Mouse (Mus musculus) adrenal gland, postnatal 0 days (tissue): ENCODE measurements around the gene Lce3a. TPM values are rescaled to one million over a fixed set of nuclear protein-coding genes. Genes with fewer than 3 reads are reported as not detected.

ENCODE experiments used
- polyA plus RNA-seq: library from polyadenylated mRNA; unstranded; fragments of >200 nt; fragmentation: Nextera tagmentation; extraction: Ambion mirVana; gene quantifications from 2 replicates; pipeline ENCODE4 v1.2.1, GENCODE M21; 2015

Lce3a gene
- 1.8 TPM in 1 of 2 replicates, not detected in the other for polyA plus RNA-seq

GRCm38 (mm10) chr3:92926130-92926529 lies at the start of gene Lce3a:
Gene Lce3a (minus strand): TSS chr3:92926230.

GRCm38 (mm10) chr3:92966761-92967160 lies 40.7 kb upstream of the Lce3a start, which contains the start of gene Lce3e:
Gene Lce3e (plus strand): TSS chr3:92967061.

GRCm38 (mm10) chr3:92957090-92957489 lies 31.1 kb upstream of the Lce3a start, which contains the start of gene Lce3d:
Gene Lce3d (plus strand): TSS chr3:92957390.

GRCm38 (mm10) chr3:92944186-92944585 lies 18.2 kb upstream of the Lce3a start, which contains the start of gene Lce3c:
Gene Lce3c (plus strand): TSS chr3:92944486.

GRCm38 (mm10) chr3:92932679-92933078 lies 6.6 kb upstream of the Lce3a start, which contains the start of gene Lce3b:
Gene Lce3b (plus strand): TSS chr3:92932979.

Other genes with a start within 250 kb of the Lce3a start
- gene Lce1c, start 247.0 kb downstream of the Lce3a start, polyA plus RNA-seq, result 2.4 TPM in 1 of 2 replicates, not detected in the other
- 0.91 TPM in 1 of 2 replicates, not detected in the other for gene Lce1d, start 239.0 kb downstream of the Lce3a start, polyA plus RNA-seq
- gene Lce1e, start 217.2 kb downstream of the Lce3a start, polyA plus RNA-seq, result 1.1 TPM in 1 of 2 replicates, not detected in the other
- 1.1 TPM in 1 of 2 replicates, not detected in the other for gene Lce1f, start 205.9 kb downstream of the Lce3a start, polyA plus RNA-seq
- gene Gm38119, start 187.1 kb downstream of the Lce3a start, polyA plus RNA-seq, result not detected in 2 replicates
- not detected in 2 replicates for gene Lce1g, start 173.9 kb downstream of the Lce3a start, polyA plus RNA-seq
- gene Lce1h, start 161.2 kb downstream of the Lce3a start, polyA plus RNA-seq, result 0.93 TPM in 1 of 2 replicates, not detected in the other
- gene Lce1i, start 147.3 kb downstream of the Lce3a start, polyA plus RNA-seq, result not detected in 2 replicates
- gene Lce1j, start 135.7 kb downstream of the Lce3a start, polyA plus RNA-seq, result 0.61 TPM in 1 of 2 replicates, not detected in the other
- not detected in 2 replicates for gene Lce1k, start 118.3 kb downstream of the Lce3a start, polyA plus RNA-seq
- 0.09 TPM in 1 of 2 replicates, not detected in the other for gene Kprp, start 99.0 kb downstream of the Lce3a start, polyA plus RNA-seq
- gene Lce1l, start 74.9 kb downstream of the Lce3a start, polyA plus RNA-seq, result 1.2 TPM in 1 of 2 replicates, not detected in the other
- gene 2310050C09Rik, start 56.0 kb downstream of the Lce3a start, polyA plus RNA-seq, result 0.24 TPM in 1 of 2 replicates, not detected in the other
- 1.2 TPM in 1 of 2 replicates, not detected in the other for gene Lce3b, start 6.7 kb upstream of the Lce3a start, polyA plus RNA-seq
- gene Lce3c, start 18.3 kb upstream of the Lce3a start, polyA plus RNA-seq, result 5.1 TPM in 1 of 2 replicates, not detected in the other
- gene Lce3d, start 31.2 kb upstream of the Lce3a start, polyA plus RNA-seq, result not detected in 2 replicates
- gene Lce3e, start 40.8 kb upstream of the Lce3a start, polyA plus RNA-seq, result 2.8 TPM in 1 of 2 replicates, not detected in the other
- 0.76 and 3.7 TPM in 2 replicates for gene Lce3f, start 66.0 kb upstream of the Lce3a start, polyA plus RNA-seq
- gene Crct1, start 89.5 kb upstream of the Lce3a start, polyA plus RNA-seq, result 5.8 TPM in 1 of 2 replicates, not detected in the other
- 0.82 TPM in 1 of 2 replicates, not detected in the other for gene Lce1m, start 92.8 kb upstream of the Lce3a start, polyA plus RNA-seq
- not detected in 2 replicates for gene Gm4858, start 142.6 kb upstream of the Lce3a start, polyA plus RNA-seq
- gene Crnn, start 218.6 kb upstream of the Lce3a start, polyA plus RNA-seq, result not detected in 2 replicates